Mouse (Mus musculus) megakaryocyte, embryonic 14.5 days (primary cell): Measurements from ENCODE around the gene Smco2.

Experiments used
- FLI1 ChIP-seq: IDR thresholded peaks from 2 replicates; pipeline ENCODE4 v1.6.1; 2012; ENCODE audit warnings: low read length, inconsistent platforms, mixed read lengths
- GATA1 ChIP-seq: IDR thresholded peaks from 3 replicates; pipeline ENCODE4 v1.6.1; 2012; ENCODE audit warnings: mixed read lengths, low read length, inconsistent platforms, borderline replicate concordance

DNA sequence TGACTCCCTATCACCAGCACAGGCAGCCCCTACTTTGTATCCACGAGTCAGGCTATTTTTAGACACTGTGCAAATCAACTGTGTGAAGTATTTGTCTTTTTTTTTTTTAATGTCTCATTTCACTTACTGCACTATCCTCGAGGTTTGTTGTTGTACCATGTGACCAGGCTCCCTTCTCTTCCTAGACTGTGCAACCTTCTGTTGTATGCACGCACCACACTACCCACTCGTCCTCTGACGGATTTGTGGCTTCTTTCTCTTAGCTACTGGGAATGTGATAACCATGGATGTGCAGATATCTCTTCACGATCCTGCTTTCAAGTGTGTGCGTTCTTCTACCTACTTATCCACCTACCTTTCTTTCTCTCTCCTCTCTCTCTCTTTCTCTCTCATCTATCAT is 12.6 kb upstream of the Smco2 start:
- TF ChIP-seq GATA1 (no peak), FLI1 (no peak)
